16 mouse cellular contexts compared by ENCODE assay signal in the genomic region with DNA sequence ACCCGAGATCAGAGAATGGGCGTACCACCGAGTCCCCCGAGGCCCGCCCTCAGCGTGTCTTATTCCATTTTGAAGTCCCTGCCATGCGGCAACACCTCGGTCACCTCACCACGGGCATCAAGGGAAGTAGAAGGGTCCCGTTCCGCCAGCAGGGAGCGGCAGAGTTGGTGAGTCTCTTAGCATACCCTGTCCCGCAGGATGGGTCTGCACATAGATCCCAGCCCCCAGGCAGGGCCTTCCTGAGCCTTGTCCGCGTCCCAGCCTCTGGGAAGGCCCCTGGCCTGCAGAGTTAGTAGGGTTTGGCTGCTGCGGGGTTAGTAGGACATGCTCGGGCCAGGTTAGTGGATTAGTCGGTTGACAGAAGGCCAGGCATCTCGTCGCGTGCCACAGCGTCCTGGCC. TPM values are rescaled to one million over a fixed set of nuclear protein-coding genes. Genes with fewer than 3 reads are reported as not detected.
DNase-seq lines count a peak whose midpoint lies in the region; ATAC-seq lines count a peak whose summit lies in the region.
"Had no signal": no experiment of that assay in that cellular context is flagged by ENCODE, and none has a peak within 500 bp of the region (broad histone marks: within the 10 kb centered on the region; RNA-seq: fewer than 3 reads in every experiment).

No protein-coding gene starts in this region.

- H3K36me3 ChIP-seq in neural tube, embryonic 11.5 days (ENCODE audit: control insufficient read depth, insufficient read depth, low read length) = peaks cover 8% of the 10 kb centered on the region; the same call in 1 of the 2 replicates
- H3K36me3 ChIP-seq in midbrain, embryonic 10.5 days = peaks cover 48% of the 10 kb centered on the region
- H3K36me3 ChIP-seq in neural tube, embryonic 15.5 days = peaks cover 40% of the 10 kb centered on the region
- H3K36me3 ChIP-seq in liver, embryonic 12.5 days = no peaks in the 10 kb centered on the region
- H3K36me3 ChIP-seq: embryonic facial prominence, embryonic 12.5 days had no signal

- H3K27ac ChIP-seq in neural tube, embryonic 11.5 days (ENCODE audit: low read depth, low read length) = peak overlapping the region; percentile 70
- H3K27ac ChIP-seq in midbrain, embryonic 10.5 days (replicated peaks) = peak overlapping the region; percentile 80
- 0 out of 2 replicates have a peak overlapping the region, but pooled peaks have one; percentile 81 for H3K27ac ChIP-seq in neural tube, embryonic 15.5 days (replicated peaks)
- no peak overlapping the region for H3K27ac ChIP-seq in liver, embryonic 12.5 days
- H3K27ac ChIP-seq: liver, embryonic 14.5 days had no signal

- peak; percentile 40 to 48 for DNase-seq in cerebellum, postnatal 10 days
- no peak for DNase-seq in cerebellum, adult 9-10 months
- DNase-seq in neural tube, embryonic 11.5 days (ENCODE audit: low spot score) = peak; percentile 30
- DNase-seq in neural tube, embryonic 10.5 days (ENCODE audit: extremely low spot score, low spot score) = no peak
- peak; percentile 39 for DNase-seq in midbrain, embryonic 10.5 days (ENCODE audit: low spot score)
- no peak for DNase-seq in thymus, adult 18-20 months
- DNase-seq: cerebellum, adult 11-12 months; heart, adult 11 months; heart, postnatal 36 days; kidney, adult 9 months; lung, postnatal 36 days; thymus, adult 2 months had no signal

- H3K4me1 ChIP-seq in neural tube, embryonic 11.5 days (ENCODE audit: control insufficient read depth, insufficient read depth, low read length) = peaks cover 46% of the 10 kb centered on the region
- H3K4me1 ChIP-seq in midbrain, embryonic 10.5 days = peaks cover 97% of the 10 kb centered on the region
- H3K4me1 ChIP-seq in neural tube, embryonic 15.5 days = peaks cover 84% of the 10 kb centered on the region
- H3K4me1 ChIP-seq in liver, embryonic 12.5 days = peaks cover 40% of the 10 kb centered on the region

- no peak overlapping the region for H3K4me2 ChIP-seq in neural tube, embryonic 11.5 days (ENCODE audit: low read depth)
- H3K4me2 ChIP-seq in neural tube, embryonic 15.5 days = no peak overlapping the region
- no peak overlapping the region for H3K4me2 ChIP-seq in liver, embryonic 12.5 days
- H3K4me2 ChIP-seq: embryonic facial prominence, embryonic 12.5 days had no signal

- no peak overlapping the region for H3K4me3 ChIP-seq in neural tube, embryonic 11.5 days (ENCODE audit: low read depth, low read length)
- no peak overlapping the region for H3K4me3 ChIP-seq in midbrain, embryonic 10.5 days
- no peak overlapping the region for H3K4me3 ChIP-seq in neural tube, embryonic 15.5 days (replicated peaks)
- no peak overlapping the region for H3K4me3 ChIP-seq in liver, embryonic 12.5 days
- H3K4me3 ChIP-seq: embryonic facial prominence, embryonic 12.5 days had no signal

- H3K9me3 ChIP-seq in neural tube, embryonic 11.5 days (ENCODE audit: control insufficient read depth, low read length) = no peaks in the 10 kb centered on the region
- H3K9me3 ChIP-seq in midbrain, embryonic 10.5 days (replicated peaks) = no peaks in the 10 kb centered on the region
- no peaks in the 10 kb centered on the region for H3K9me3 ChIP-seq in neural tube, embryonic 15.5 days (replicated peaks)
- H3K9me3 ChIP-seq in liver, embryonic 12.5 days (replicated peaks) = no peaks in the 10 kb centered on the region
- H3K9me3 ChIP-seq: embryonic facial prominence, embryonic 12.5 days had no signal

- ATAC-seq in neural tube, embryonic 11.5 days (ENCODE audit: insufficient read depth, low FRiP score, low TSS enrichment) = no peak
- ATAC-seq in neural tube, embryonic 15.5 days (ENCODE audit: low FRiP score) = no peak
- no peak for ATAC-seq in liver, embryonic 12.5 days

- H3K27me3 ChIP-seq in neural tube, embryonic 11.5 days (ENCODE audit: control insufficient read depth, insufficient read depth, low read length) = no peaks in the 10 kb centered on the region
- no peaks in the 10 kb centered on the region for H3K27me3 ChIP-seq in midbrain, embryonic 10.5 days (ENCODE audit: low read depth, poor library complexity, severe bottlenecking)
- H3K27me3 ChIP-seq in neural tube, embryonic 15.5 days (replicated peaks) = no peaks in the 10 kb centered on the region
- H3K27me3 ChIP-seq in liver, embryonic 12.5 days (replicated peaks) = 0 out of 2 replicates have a peak, but pooled peaks cover 11% of the 10 kb centered on the region

- no peak overlapping the region; the same call in 1 of the 2 replicates for H3K9ac ChIP-seq in neural tube, embryonic 11.5 days (ENCODE audit: low read length)
- 0 out of 2 replicates have a peak overlapping the region, but pooled peaks have one; percentile 17 for H3K9ac ChIP-seq in neural tube, embryonic 15.5 days (replicated peaks)
- H3K9ac ChIP-seq in liver, embryonic 12.5 days = no peak overlapping the region
- H3K9ac ChIP-seq: embryonic facial prominence, embryonic 12.5 days; liver, embryonic 14.5 days had no signal

- WGBS in neural tube, embryonic 11.5 days = 54% methylated on average over 22 of the region's 22 CpGs
- WGBS in midbrain, embryonic 10.5 days = 53% methylated on average over 22 of the region's 22 CpGs
- WGBS in neural tube, embryonic 15.5 days = 53% methylated on average over 22 of the region's 22 CpGs
- 58% methylated on average over 22 of the region's 22 CpGs for WGBS in liver, embryonic 12.5 days (ENCODE audit: insufficient replicate concordance)

RNA-seq across cellular contexts. Expression of gene Cryba4, which starts 35.3 kb away (rescaled TPM):
- polyA plus RNA-seq in neural tube, embryonic 11.5 days (2014; fragmentation: Nextera tagmentation; extraction: Ambion mirVana) = 0.53 and 1.3 TPM in 2 replicates
- polyA plus RNA-seq in midbrain, embryonic 10.5 days (2016; fragmentation: Nextera tagmentation; extraction: Ambion mirVana) = 0.43 and 1.4 TPM in 2 replicates
- polyA plus RNA-seq in neural tube, embryonic 15.5 days (2015; fragmentation: Nextera tagmentation; extraction: Ambion mirVana) = 1.7 and 2.5 TPM in 2 replicates
- 0.73 and 0.77 TPM in 2 replicates for polyA plus RNA-seq in liver, embryonic 12.5 days (2016; fragmentation: Nextera tagmentation; extraction: Ambion mirVana)

RNA-seq across cellular contexts. Expression of gene Crybb1, which starts 38.6 kb away (rescaled TPM):
- 0.53 and 0.90 TPM in 2 replicates for polyA plus RNA-seq in neural tube, embryonic 11.5 days (2014; fragmentation: Nextera tagmentation; extraction: Ambion mirVana)
- 0.41 and 0.91 TPM in 2 replicates for polyA plus RNA-seq in midbrain, embryonic 10.5 days (2016; fragmentation: Nextera tagmentation; extraction: Ambion mirVana)
- 5.8 and 6.2 TPM in 2 replicates for polyA plus RNA-seq in neural tube, embryonic 15.5 days (2015; fragmentation: Nextera tagmentation; extraction: Ambion mirVana)
- polyA plus RNA-seq in liver, embryonic 12.5 days (2016; fragmentation: Nextera tagmentation; extraction: Ambion mirVana) = 0.15 and 0.16 TPM in 2 replicates

RNA-seq across cellular contexts. Expression of gene Tpst2, which starts 59.5 kb away (rescaled TPM):
- polyA plus RNA-seq in neural tube, embryonic 11.5 days (2014; fragmentation: Nextera tagmentation; extraction: Ambion mirVana) = 28.6 and 30.0 TPM in 2 replicates
- 35.9 and 37.0 TPM in 2 replicates for polyA plus RNA-seq in midbrain, embryonic 10.5 days (2016; fragmentation: Nextera tagmentation; extraction: Ambion mirVana)
- 31.4 and 40.2 TPM in 2 replicates for polyA plus RNA-seq in neural tube, embryonic 15.5 days (2015; fragmentation: Nextera tagmentation; extraction: Ambion mirVana)
- polyA plus RNA-seq in liver, embryonic 12.5 days (2016; fragmentation: Nextera tagmentation; extraction: Ambion mirVana) = 40.5 and 45.1 TPM in 2 replicates

Comparison
In these comparisons a context has a peak if more than half of its experiments do, and no peak if none do; other contexts are left out.
1. DNase-seq: peak in cerebellum, postnatal 10 days (2 of 2), neural tube, embryonic 11.5 days (single experiment) and midbrain, embryonic 10.5 days (single experiment); none in cerebellum, adult 9-10 months (single experiment), neural tube, embryonic 10.5 days (single experiment) and thymus, adult 18-20 months (0 of 2).